Mouse (Mus musculus) 416B (cell line): ENCODE measurements around the gene Stk39.

Source experiments
- DNase-seq: peaks from one replicate; pipeline ENCODE4 v3.0.0; 2011; ENCODE audit warnings: low read depth

The Stk39 gene

DNA sequence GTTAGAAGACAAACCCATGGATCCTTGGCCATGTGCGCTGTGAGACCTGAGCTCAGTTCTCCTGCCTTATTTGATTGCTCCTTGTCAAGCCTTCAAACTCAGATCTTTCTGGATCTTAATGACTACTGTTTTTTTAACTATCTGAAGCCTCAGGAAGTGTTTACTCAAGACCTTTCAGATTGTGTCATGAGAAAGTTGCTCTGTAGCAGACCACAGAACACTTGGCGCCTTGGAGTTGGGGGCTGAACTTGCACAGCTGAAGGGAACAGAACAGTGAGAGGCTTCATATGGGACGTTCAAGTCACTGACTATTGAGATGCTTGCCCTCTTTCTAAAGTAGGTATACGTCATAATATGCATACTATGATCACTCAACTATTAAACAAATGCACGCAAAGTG, 239.1 kb downstream of the Stk39 start:
- DNase-seq: no peak

DNA sequence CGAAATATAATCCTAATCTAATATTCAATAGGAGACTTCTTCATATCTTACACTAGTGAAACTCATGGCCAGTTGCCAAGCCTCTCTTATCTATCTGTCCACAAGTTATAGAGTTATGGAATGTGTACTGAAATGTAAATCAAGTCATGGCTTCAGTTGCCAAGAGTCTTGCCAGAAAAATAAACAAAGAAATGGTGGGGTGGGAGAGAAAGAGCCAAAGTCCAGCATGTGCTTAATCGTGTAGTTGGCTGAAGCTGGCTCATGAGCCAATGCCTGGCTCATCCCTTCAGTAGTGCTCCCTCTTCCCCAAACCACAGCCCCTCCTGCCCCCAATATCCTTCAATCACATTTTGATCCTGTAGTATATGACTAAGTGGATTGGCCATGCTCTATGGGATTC, 242.2 kb downstream of the Stk39 start:
- no peak for DNase-seq

DNA sequence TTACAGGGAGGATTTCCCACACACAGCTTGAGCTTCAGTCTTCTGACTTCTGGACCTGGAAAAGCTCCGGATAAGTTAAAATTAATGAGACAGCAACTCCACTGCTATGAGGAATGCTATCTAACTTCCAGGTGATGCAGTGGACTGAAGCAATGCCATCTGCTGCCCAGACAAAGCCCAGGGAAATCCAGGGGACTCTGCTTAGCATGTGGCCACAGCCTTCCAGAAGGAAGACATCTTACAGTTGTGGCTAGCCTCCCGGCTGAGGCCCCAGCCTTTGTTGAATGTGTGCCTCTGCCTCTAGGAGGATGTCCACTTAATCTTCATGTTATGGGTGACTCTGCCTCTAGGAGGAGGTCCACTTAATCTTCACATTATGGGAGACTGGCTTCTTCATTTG, 243.0 kb downstream of the Stk39 start:
- no peak for DNase-seq

DNA sequence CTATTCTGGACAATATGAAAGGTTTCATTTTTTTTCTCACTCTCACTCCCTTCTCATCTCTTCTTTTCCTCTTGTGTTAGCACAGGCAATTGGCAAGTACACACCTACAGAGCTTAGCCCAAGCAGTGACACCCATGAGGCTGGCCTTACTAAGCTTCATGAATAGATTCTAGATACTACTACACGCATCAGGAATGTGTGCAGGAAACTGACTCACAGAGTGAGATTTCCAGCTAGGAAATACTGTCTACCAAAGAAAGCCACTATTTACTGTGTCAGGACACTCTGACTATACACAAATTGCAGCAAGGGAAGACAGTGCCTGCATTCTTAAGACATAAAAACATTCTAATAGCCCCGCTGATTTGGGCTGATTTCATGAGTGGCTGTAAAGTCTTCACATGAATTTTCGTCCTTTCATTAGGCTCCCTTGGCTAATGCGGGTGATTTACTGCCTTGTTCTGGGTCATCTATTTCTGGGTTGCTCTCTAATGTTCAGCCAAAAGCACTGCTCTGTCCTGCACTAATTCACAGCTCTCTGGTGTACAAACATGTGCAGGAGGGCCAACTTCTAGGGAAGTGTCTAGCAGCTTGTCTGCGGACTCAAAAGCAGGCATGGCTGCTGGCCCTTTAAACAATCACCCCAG, 249.7 kb downstream of the Stk39 start:
- DNase-seq: no peak

DNA sequence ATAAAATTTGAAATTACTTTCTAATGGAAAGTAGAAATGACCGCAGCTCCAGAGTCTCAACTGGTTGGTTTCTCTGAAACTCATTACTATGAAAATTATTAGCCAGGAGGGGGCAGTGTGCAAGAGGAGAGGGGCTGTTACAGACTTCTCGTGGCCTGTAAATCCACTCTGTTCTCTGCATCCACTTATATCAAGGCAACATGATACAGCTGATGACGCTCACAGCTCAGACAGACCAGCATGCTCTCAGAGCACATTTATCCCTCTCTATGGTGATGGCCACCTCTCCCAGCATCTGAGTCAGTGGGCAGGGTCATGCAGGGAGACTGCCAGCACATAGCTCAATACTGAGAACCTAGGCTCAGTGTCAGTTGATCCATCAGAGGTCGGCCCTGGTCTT, 250.8 kb downstream of the Stk39 start:
- DNase-seq: no peak

DNA sequence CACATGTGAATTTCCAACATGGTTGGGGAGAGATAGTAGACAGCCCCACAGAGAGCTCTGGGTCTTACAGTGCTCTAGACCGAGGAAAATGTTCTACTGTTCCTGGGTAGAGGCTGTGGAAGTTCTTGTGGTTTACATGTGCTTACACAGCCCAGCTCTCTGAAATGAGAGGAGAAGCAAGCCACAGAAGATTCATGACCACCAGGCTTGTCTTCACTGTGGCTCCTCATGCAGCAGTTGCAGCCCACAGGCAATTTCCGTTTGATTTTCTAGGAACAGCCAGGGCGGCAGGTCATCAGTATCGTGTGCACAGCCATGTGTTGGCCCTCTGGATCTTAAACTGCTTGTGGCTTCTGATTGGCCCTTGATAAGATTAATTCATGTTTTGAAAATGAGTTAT, 252.2 kb downstream of the Stk39 start:
- no peak for DNase-seq

DNA sequence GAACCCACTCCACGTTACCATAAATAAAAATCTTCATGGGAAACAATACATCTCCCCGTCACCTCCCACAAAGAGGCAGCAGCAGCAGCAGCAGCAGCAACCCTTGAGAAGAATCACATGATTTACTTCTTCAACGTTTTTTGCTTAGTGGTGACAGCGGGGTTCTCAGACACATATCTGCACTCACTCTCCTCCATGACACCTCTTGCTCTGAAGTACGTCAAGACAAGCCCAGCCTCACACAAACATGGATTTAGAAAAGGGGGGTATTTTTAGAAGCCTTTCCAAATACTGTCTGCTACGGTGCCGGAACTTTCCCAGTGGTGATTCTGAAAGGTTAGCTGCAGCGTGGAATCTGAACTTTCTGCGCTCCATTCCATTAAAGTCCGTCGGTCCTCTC, 256.9 kb downstream of the Stk39 start:
- no peak for DNase-seq

DNA sequence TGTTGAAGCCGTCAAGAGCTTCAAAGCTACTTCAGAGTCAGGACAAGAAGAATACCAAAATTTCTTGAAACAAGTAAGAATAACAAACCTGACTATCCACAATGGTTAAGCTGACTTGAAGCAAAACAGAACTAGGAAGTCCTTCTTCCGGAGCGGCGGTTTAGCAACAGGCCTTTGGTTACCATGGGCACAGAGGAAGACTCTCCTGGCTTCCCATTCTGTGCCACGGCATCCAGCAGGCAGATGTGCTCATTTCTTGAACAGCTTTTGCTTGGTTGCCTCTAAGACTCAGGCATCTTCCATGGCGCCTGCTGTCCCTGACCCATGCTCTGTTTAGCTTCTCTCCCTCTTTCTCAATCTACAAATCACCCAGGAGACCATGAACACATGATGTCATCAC, 257.7 kb downstream of the Stk39 start:
- no peak for DNase-seq

DNA sequence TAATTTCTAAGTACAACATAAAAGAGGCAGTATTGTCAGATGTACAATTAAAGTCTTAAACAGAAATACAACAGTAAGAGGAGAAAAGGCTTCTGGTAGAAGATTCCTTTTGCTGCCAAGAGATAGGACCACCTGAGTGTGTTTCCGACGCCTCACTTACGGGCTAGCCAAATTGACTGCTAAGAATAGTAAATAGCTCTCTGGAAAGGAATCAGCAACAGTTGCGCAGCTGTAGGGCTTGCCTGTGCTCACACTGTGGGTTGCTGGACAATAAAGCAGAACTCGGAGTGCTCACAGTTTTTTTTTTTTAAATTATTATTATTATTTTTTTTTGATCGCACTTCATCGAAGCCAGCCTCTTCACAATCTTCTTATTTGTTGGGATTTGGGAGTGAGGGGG, 260.6 kb downstream of the Stk39 start:
- no peak for DNase-seq

DNA sequence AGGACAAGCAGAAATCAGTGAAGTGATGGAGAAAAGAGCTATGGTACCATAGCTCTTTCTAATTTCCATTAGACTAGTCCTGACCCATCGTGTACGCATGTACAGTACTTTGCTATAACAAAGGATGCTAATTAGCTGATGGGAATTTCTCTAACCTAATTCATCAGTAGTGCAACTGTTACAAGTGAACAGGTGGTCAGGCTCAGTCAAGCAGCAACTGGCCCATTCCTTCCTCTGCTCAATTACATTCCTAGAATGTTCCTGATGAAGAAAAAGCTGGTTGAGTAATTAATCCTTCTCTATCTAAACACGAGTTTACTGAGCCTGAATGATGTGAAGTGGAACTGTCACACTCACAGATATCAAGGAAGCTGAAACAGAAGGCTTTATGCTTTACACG, 275.8 kb downstream of the Stk39 start:
- no peak for DNase-seq

DNA sequence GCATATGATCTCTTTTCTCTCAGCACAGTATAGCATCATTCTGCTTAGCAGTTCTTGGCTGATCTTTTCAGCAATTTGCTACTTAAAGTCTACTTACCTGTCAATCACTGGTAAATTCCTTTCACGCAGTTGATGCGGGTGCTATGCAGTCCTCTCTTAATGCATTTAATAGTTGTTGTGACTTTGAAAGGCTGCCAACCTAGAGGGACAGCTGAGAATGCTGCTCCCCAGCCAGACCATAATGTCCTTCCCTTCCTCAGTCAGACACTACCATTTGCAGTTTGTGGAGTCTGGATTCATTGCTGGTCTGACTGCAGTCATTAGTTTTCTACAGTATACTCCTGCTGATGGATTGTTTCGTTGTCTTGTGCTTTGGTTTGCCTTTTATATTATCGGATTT, 277.6 kb downstream of the Stk39 start:
- DNase-seq: no peak

DNA sequence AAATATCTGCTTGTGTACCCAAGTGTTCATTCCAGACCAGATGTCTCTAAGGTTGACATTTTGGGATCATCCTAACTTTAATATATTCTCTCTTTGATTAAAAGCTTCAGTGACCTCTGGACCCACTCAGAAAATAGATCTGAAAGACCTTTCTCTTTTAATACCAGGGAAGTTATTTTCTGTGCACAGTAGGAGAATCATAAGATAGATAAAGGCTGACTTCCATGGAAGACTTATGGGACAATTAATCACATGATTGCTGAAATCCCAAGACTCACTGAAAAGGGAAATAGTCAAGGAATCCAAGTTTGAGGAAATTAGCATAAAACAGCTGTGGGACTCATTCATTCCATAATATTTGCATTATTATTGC, 278.6 kb downstream of the Stk39 start:
- no peak for DNase-seq

DNA sequence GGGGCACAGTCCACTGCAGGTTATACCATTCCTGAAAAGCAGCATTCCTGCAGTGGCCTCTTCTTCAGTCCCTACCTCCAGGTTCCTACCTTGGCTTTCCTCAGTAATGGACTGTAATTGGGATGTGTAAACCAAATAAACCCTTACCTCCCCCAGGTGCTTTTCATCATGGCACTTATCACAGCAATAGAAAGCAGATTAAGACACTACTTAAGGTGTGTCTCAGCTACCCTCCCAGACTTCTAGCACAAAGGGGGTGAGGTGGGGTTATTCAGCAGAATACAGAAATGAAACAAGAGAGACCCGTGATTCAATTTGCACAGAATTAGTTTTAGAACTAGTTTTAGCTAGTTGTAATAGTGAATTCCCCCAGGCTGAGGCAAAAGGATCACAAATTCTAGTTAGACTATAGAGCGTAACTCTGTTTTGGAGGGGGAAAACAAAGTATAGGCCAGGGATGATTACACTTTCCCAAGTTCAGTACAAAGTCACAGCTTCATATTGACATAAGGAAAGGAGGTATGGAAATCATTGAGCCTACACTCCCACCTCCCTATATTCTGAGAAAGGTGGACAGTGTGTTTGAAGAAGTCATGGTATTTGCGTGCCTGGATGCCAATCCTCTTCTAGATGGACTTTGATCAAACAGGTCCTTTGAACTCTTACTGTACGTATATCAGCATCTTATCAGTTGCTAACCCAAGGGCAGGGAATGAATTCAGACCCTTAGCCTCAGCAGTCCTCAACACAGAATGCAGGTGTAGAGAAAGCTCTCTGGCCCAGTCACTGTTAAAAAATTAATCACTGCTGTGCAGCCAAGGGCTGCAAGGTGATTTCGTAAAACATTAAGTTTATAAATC, 279.2 kb downstream of the Stk39 start:
- DNase-seq: no peak

DNA sequence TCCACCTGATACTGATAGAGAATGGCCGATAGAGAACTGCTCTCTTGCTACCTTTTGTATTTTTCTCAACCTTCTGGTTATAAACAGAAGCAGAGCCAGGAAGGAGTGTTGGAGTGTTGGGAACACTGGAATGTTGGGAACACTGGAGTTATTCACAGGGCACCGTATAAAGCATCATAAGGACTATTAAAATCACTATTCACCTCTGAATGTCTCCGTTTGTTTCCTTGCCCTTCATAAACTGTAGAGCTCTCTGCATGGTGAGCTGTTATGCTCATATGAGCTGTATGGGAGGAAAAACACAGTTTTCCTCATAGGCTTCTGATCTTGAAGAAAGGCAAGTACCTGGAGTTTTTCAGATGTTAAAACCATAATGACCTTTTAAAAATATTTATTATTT, 295.6 kb downstream of the Stk39 start:
- DNase-seq: no peak

DNA sequence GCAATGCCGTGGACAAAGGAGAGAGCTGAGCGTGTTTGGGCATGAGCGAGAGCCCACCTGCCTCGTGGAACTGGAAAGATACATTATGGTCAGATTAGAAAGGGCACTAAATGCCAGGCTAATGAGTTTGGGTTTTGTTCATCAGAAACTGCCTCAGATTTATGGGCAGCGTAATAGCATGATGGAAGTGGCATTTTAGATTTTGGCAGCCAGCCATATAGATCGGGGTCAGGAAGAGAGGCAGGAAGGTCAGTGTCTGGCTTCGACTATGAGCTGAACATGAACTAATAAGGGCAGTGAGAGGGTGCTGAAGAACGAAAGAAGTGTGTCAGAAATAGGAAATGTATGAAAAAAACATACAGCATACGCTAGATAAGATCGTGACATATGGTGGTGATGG, 300.8 kb downstream of the Stk39 start:
- DNase-seq: no peak

DNA sequence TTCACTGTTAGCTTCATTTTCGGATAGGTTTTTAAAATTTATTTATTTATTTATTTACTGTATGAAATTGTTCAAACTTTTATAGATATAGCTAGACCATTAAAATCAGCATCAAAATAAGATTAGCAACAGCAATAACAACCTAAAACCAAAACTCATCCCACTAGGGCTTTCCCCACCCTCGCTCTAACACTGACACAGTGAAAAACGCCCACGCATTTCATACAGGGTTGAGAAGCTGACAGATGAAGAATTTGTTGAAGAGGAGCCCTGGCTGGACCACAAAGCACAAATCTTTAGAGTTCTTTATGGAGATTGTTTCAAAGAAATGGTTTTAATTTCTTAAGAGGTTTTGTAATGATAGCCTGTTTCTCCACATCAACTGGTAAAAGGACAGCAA, 310.1 kb downstream of the Stk39 start:
- DNase-seq: no peak

DNA sequence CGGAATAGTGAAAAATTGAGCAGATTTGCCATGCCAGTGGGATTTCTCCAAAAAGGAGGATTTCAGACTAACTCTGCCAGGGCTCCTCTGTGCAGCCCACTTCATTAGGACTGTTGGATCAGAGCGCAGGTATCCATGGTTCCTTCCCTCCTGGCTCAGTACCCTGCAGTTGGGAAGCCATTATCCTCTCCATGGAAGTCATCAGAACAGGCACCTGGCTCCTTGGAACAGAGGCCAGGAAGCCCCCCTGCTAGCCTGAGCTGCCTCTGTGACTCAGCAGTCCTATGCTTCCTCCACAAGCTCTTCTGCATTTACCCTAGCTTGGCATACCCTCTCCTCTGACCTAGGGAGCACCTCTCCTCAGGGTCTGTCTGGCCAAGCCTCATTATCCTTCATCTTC, 311.5 kb downstream of the Stk39 start:
- DNase-seq: no peak
